Mouse (Mus musculus) midbrain, embryonic 16.5 days (tissue): ENCODE measurements around the gene Cenpl. TPM values are rescaled to one million over a fixed set of nuclear protein-coding genes. Genes with fewer than 3 reads are reported as not detected.

Experiments
- ATAC-seq: fragments of 200-750 bp; cut with Nextera tagmentation; 2 replicates; pipeline ENCODE4 v1.8.0; 2017; ENCODE audit warnings: moderate TSS enrichment
- H3K27ac ChIP-seq: fragments of 300-500 bp; sonication (generic); 2 replicates; pipeline ENCODE4 v1.5.1; 2014; ENCODE audit warnings: mild to moderate bottlenecking, low read length, mixed read lengths
- H3K27me3 ChIP-seq: fragments of 300-500 bp; sonication (generic); 2 replicates; pipeline ENCODE4 v1.6.1; 2014; ENCODE audit warnings: low read depth, low read length, mixed read lengths; ENCODE audit not compliant: control insufficient read depth, insufficient read depth
- H3K36me3 ChIP-seq: fragments of 300-500 bp; sonication (generic); 2 replicates; pipeline ENCODE4 v1.6.1; 2014; ENCODE audit warnings: mild to moderate bottlenecking, low read length, moderate library complexity, mixed read lengths; ENCODE audit not compliant: control insufficient read depth, insufficient read depth
- H3K4me1 ChIP-seq: fragments of 300-500 bp; sonication (generic); 2 replicates; pipeline ENCODE4 v1.6.1; 2014; ENCODE audit warnings: mild to moderate bottlenecking, low read length, mixed read lengths; ENCODE audit not compliant: control insufficient read depth, insufficient read depth
- H3K4me2 ChIP-seq: fragments of 300-500 bp; sonication (generic); 2 replicates; pipeline ENCODE4 v1.6.1; 2014; ENCODE audit warnings: mild to moderate bottlenecking, low read length, mixed read lengths
- H3K4me3 ChIP-seq: fragments of 300-500 bp; sonication (generic); 2 replicates; pipeline ENCODE4 v1.5.1; 2014; ENCODE audit warnings: low read depth, mild to moderate bottlenecking, low read length, moderate library complexity, mixed read lengths
- H3K9ac ChIP-seq: fragments of 300-500 bp; sonication (generic); 2 replicates; pipeline ENCODE4 v1.6.1; 2014; ENCODE audit warnings: low read depth, low read length, mixed read lengths
- H3K9me3 ChIP-seq: fragments of 300-500 bp; sonication (generic); replicated peaks from 2 replicates; pipeline ENCODE4 v1.6.1; 2014; ENCODE audit warnings: mild to moderate bottlenecking, low read length, mixed read lengths; ENCODE audit not compliant: control insufficient read depth, poor library complexity, severe bottlenecking
- WGBS: fragments of 180-500 bp; shearing (Covaris S2); extraction: QIAGEN DNeasy Blood & Tissue Kit; methylation state at CpG from one replicate; pipeline ENCODE4 v1.1.7; 2014; 5-methylcytosine and 5-hydroxymethylcytosine counted together
- polyA plus RNA-seq: library from polyadenylated mRNA; unstranded; fragments of >200 nt; fragmentation: Nextera tagmentation; extraction: Ambion mirVana; gene quantifications from 2 replicates; pipeline ENCODE4 v1.2.1, GENCODE M21; 2015

The Cenpl gene
- polyA plus RNA-seq, 1 experiment from 2014 or later, result 10.1 TPM

DNA sequence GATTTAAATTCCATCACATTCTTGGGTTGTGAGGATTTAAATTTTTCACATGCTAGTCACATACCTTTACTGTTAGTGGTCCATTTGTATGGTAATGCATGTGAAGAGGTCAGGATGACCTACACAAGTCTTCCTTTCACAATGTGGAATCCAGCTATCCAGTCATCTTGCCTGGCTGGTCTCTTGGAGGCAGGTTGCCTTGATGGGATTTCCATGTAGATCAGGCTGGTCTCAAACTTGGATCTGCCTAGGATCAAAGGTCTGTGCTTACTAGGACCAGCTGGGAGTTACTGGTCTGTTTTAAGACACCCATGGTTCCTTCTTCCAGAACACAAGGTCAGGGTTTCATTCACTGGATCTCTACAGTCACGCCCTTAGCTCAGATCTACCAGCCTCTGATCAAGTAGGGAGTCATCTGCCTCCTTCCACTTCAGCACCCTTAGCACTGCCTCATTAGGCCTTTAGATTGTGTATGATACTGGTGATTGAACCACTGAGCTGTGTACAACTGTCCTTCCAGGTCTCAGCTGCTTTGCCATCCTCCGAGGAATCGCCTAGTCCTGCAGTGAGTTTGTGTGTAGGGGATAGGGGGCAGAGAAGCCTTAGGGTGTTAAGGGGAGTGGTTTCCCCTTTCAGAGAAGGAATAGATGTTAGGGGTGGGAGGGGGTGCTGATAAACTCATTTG is 30.6 kb upstream of the Cenpl start:
- Histone ChIP-seq H3K4me1 (peaks cover 19% of the 10 kb centered on the region), H3K36me3 (peaks cover 16% of the 10 kb centered on the region), H3K27ac (peak overlapping the region; percentile 52), H3K4me3 (no peak overlapping the region), H3K27me3 (no peaks in the 10 kb centered on the region), H3K4me2 (no peak overlapping the region), H3K9ac (no peak overlapping the region), H3K9me3 (no peaks in the 10 kb centered on the region)
- WGBS, result 18% methylated on average over 3 of the region's 3 CpGs
- ATAC-seq, result no peak

- ATAC-seq, result no peak
- Histone ChIP-seq H3K4me2 (no peak overlapping the region), H3K4me1 (peaks cover 19% of the 10 kb centered on the region), H3K36me3 (peaks cover 20% of the 10 kb centered on the region), H3K9ac (no peak overlapping the region), H3K27ac (peak overlapping the region; percentile 52), H3K27me3 (no peaks in the 10 kb centered on the region), H3K9me3 (no peaks in the 10 kb centered on the region), H3K4me3 (no peak overlapping the region)
- WGBS, result 43% methylated on average over 1 of the region's 1 CpGs
Measured at GRCm38 (mm10) chr1:161040426-161040770, 30.1 kb upstream of the Cenpl start.

DNA sequence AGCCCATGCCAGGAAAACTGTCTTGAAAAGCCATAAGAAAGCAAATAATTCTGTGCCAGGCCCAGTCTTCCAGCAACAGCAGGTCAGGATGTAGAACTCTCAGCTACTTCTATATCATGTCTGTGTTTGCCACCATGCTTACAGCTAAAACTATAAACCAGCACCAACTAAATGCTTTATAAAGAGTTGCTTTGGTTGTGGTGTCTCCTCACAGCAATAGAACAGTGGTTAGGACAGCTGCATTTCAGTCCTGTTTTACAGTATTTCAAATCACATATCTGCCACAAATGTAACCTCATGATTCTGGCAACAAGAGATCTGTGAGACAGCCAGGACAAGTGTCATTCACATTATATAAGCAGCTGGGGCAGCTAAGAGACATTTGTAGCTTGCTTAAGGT is 29.7 kb upstream of the Cenpl start:
- H3K4me1 ChIP-seq, result peaks cover 19% of the 10 kb centered on the region
- no peaks in the 10 kb centered on the region for H3K9me3 ChIP-seq
- H3K27ac ChIP-seq, result no peak overlapping the region
- no peak for ATAC-seq
- no peak overlapping the region for H3K4me2 ChIP-seq
- peaks cover 20% of the 10 kb centered on the region for H3K36me3 ChIP-seq
- no peaks in the 10 kb centered on the region for H3K27me3 ChIP-seq
- H3K9ac ChIP-seq, result no peak overlapping the region
- H3K4me3 ChIP-seq, result no peak overlapping the region

- H3K9me3 ChIP-seq, result no peaks in the 10 kb centered on the region
- H3K27ac ChIP-seq, result no peak overlapping the region
- ATAC-seq, result no peak
- WGBS, result 93% methylated on average over 7 of the region's 7 CpGs
- peaks cover 18% of the 10 kb centered on the region for H3K4me1 ChIP-seq
- no peak overlapping the region for H3K4me2 ChIP-seq
- H3K4me3 ChIP-seq, result no peak overlapping the region
- H3K36me3 ChIP-seq, result peaks cover 26% of the 10 kb centered on the region
- H3K27me3 ChIP-seq, result no peaks in the 10 kb centered on the region
- H3K9ac ChIP-seq, result no peak overlapping the region
Measured at GRCm38 (mm10) chr1:161041261-161042020, 29.1 kb upstream of the Cenpl start.

GRCm38 (mm10) chr1:161046972-161047371 is 23.5 kb upstream of the Cenpl start:
- H3K36me3 ChIP-seq, result peaks cover 16% of the 10 kb centered on the region
- no peaks in the 10 kb centered on the region for H3K4me1 ChIP-seq
- H3K9me3 ChIP-seq, result no peaks in the 10 kb centered on the region
- no peak overlapping the region for H3K9ac ChIP-seq
- no peak overlapping the region for H3K4me3 ChIP-seq
- WGBS, result 95% methylated on average over 3 of the region's 3 CpGs
- H3K4me2 ChIP-seq, result no peak overlapping the region
- no peak overlapping the region for H3K27ac ChIP-seq
- H3K27me3 ChIP-seq, result no peaks in the 10 kb centered on the region
- no peak for ATAC-seq

DNA sequence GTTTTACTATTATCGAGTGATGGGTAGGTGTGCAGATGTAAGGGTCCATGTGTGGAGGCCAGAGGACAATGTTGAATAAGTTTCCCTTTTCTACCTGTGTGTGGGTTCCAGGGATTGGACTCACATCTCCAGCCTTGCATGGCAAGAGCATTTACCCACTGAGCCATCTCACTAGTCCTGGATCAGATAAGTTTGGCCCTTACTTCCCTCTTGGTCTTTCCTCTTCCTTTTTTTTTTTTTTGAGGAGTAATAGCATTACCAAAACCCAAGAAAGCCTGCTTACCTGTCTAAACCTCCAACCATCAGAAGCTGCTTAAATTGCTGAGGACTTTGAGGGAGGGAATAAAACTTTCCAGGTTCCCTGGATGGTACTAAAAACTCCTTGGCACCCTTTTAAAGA is 13.3 kb upstream of the Cenpl start:
- no peaks in the 10 kb centered on the region for H3K9me3 ChIP-seq
- no peak for ATAC-seq
- H3K4me1 ChIP-seq, result no peaks in the 10 kb centered on the region
- H3K27ac ChIP-seq, result no peak overlapping the region
- no peaks in the 10 kb centered on the region for H3K27me3 ChIP-seq
- no peak overlapping the region for H3K4me3 ChIP-seq
- H3K9ac ChIP-seq, result no peak overlapping the region
- 96% methylated on average over 1 of the region's 1 CpGs for WGBS
- H3K4me2 ChIP-seq, result no peak overlapping the region
- H3K36me3 ChIP-seq, result peaks cover 19% of the 10 kb centered on the region; the same call in 1 of the 2 replicates

DNA sequence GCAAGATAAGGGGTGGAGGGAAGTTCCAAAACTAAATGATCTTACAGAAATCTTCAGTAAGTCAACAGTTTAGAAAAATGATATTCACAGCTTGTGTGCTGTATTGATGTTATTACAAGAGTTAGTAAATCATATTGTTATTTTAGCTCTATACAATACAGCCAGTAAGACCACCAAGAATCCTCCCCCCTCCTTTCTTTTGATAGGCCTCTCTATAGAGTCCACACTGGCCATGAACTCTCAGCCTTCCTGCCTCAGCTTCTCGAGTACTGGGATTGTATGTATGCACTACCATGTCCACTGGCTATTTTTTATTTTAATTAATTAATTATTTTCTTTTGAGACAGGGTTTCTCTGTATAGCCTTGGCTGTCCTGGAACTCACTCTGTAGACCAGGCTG is 7.2 kb upstream of the Cenpl start:
- Histone ChIP-seq H3K4me2 (no peak overlapping the region), H3K27me3 (no peaks in the 10 kb centered on the region), H3K27ac (no peak overlapping the region), H3K36me3 (peaks cover 2% of the 10 kb centered on the region; the same call in 1 of the 2 replicates), H3K9ac (no peak overlapping the region), H3K4me1 (no peaks in the 10 kb centered on the region), H3K4me3 (no peak overlapping the region), H3K9me3 (no peaks in the 10 kb centered on the region)
- WGBS, result 83% methylated on average over 1 of the region's 1 CpGs
- ATAC-seq, result no peak

DNA sequence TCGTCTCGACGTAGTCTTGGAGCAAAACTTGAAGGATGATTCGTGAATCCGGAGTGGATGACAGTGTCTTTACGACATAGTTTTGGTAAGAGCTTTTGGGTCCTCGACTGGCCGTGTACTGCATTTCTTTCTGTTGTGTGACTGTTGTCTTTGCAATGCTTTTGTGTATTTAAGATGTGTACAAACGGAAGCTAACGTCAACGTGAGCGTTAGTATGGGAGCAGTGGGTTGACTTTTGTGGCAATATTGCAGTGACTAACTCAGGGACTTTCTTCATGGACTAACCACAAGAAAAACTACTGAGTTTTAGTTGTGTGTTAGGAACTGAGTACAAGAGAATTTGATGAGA is 733 bp downstream of the Cenpl start:
- H3K4me2 ChIP-seq, result peak overlapping the region; percentile 79
- under 1% methylated on average over 12 of the region's 12 CpGs for WGBS
- no peaks in the 10 kb centered on the region for H3K27me3 ChIP-seq
- H3K9me3 ChIP-seq, result no peaks in the 10 kb centered on the region
- H3K4me1 ChIP-seq, result peaks cover 29% of the 10 kb centered on the region
- no peak overlapping the region for H3K27ac ChIP-seq
- no peaks in the 10 kb centered on the region for H3K36me3 ChIP-seq
- peak; percentile 1; the same call in 1 of the 2 replicates for ATAC-seq
- H3K4me3 ChIP-seq, result peak overlapping the region; percentile 65
- peak overlapping the region; percentile 71 for H3K9ac ChIP-seq

GRCm38 (mm10) chr1:161076238-161076637 is 5.7 kb downstream of the Cenpl start:
- Histone ChIP-seq H3K4me2 (no peak overlapping the region), H3K27ac (no peak overlapping the region), H3K4me1 (peaks cover 21% of the 10 kb centered on the region), H3K27me3 (no peaks in the 10 kb centered on the region), H3K4me3 (no peak overlapping the region), H3K36me3 (0 out of 2 replicates have a peak, but pooled peaks cover 2% of the 10 kb centered on the region), H3K9ac (no peak overlapping the region), H3K9me3 (no peaks in the 10 kb centered on the region)
- 94% methylated on average over 6 of the region's 6 CpGs for WGBS
- ATAC-seq, result no peak
